Mouse (Mus musculus): Measurements from ENCODE around the gene Il16. TPM values are rescaled to one million over a fixed set of nuclear protein-coding genes. Genes with fewer than 3 reads are reported as not detected.

Gene Il16
- polyA plus RNA-seq, 2 experiments, result 5.8 to 6.6 TPM

DNA sequence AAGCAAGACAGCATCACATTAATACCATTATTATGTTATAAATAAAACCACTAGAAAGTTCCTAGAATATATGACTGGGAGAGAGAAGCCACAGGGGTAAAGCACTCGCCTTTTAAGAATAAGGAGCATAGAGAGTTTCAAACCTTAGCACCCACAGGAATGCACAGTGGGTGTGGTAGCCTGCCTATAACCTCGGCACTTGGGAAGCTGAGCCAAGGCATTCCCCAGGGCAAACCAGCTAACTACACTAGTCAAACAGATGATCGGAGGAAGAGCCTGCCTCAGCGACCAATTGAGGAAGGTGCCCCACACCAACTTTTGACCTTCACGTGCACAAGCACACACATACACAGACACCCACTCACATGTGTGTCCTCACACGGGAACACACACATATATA, 14.2 kb downstream of the Il16 start:
- no peak overlapping the region for H3K27ac ChIP-seq (replicated peaks; ENCODE audit: low read depth, low read length)
- H3K27me3 ChIP-seq (ENCODE audit: control insufficient read depth, insufficient read depth, low read length), result no peaks in the 10 kb centered on the region
- H3K4me1 ChIP-seq (ENCODE audit: control insufficient read depth, insufficient read depth, low read length), result peaks cover 3% of the 10 kb centered on the region; the same call in 1 of the 2 replicates
- H3K4me2 ChIP-seq (replicated peaks; ENCODE audit: low read depth, low read length, severe bottlenecking), result no peak overlapping the region
- no peaks in the 10 kb centered on the region for H3K36me3 ChIP-seq (ENCODE audit: control insufficient read depth, insufficient read depth, low read length)
- DNase-seq (ENCODE audit: low spot score) (no peak), ATAC-seq (ENCODE audit: low FRiP score, low read depth) (no peak)
- no peak overlapping the region for H3K9ac ChIP-seq (ENCODE audit: low read depth, low read length, severe bottlenecking)
- H3K9me3 ChIP-seq (ENCODE audit: control insufficient read depth, low read length), result no peaks in the 10 kb centered on the region
- H3K4me3 ChIP-seq (replicated peaks; ENCODE audit: low read length), result no peak overlapping the region
- 83% methylated on average over 6 of the region's 6 CpGs for WGBS
- TF ChIP-seq POLR2A (IDR thresholded peaks at IDR 0.05; ENCODE audit: borderline replicate concordance, extremely low read depth, insufficient read depth, insufficient read length), result no peak

- no peak for ATAC-seq (ENCODE audit: low FRiP score, low read depth)
- H3K4me2 ChIP-seq (replicated peaks; ENCODE audit: low read depth, low read length, severe bottlenecking), result no peak overlapping the region
- WGBS, result 40% methylated on average over 5 of the region's 5 CpGs
- H3K27me3 ChIP-seq (ENCODE audit: control insufficient read depth, insufficient read depth, low read length), result no peaks in the 10 kb centered on the region
- H3K4me1 ChIP-seq (ENCODE audit: control insufficient read depth, insufficient read depth, low read length), result peaks cover 9% of the 10 kb centered on the region
- no peak overlapping the region for H3K4me3 ChIP-seq (replicated peaks; ENCODE audit: low read length)
- no peak overlapping the region for H3K27ac ChIP-seq (replicated peaks; ENCODE audit: low read depth, low read length)
- TF ChIP-seq POLR2A (IDR thresholded peaks at IDR 0.05; ENCODE audit: borderline replicate concordance, extremely low read depth, insufficient read depth, insufficient read length), result no peak
- no peak overlapping the region for H3K9ac ChIP-seq (ENCODE audit: low read depth, low read length, severe bottlenecking)
- H3K9me3 ChIP-seq (ENCODE audit: control insufficient read depth, low read length), result no peaks in the 10 kb centered on the region
- no peaks in the 10 kb centered on the region for H3K36me3 ChIP-seq (ENCODE audit: control insufficient read depth, insufficient read depth, low read length)
- DNase-seq (ENCODE audit: low spot score), result no peak
Observed at GRCm38 (mm10) chr7:83726936-83727632, 18.4 kb downstream of the Il16 start.

DNA sequence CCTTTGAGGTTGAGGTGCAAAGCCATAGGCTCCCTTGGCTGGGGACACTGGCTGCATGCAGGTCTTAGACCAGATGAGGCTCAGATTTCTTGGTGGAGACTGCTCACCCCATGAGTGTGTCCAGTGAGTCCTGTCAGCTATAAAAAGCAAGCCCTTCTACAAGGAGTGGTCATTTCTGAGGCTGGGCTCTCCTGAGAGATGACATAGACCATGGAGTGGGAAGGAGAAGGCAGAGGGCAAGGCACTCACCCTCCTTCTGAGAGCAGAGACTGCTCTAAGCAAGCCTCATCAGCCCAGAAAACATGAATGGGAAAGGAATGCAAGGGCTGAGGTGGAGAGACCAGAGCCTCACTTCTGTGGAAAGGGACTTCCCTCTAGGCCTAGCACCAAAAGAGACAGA, 19.7 kb downstream of the Il16 start:
- DNase-seq (ENCODE audit: low spot score) (no peak), ATAC-seq (ENCODE audit: low FRiP score, low read depth) (no peak)
- H3K4me2 ChIP-seq (replicated peaks; ENCODE audit: low read depth, low read length, severe bottlenecking), result no peak overlapping the region

DNA sequence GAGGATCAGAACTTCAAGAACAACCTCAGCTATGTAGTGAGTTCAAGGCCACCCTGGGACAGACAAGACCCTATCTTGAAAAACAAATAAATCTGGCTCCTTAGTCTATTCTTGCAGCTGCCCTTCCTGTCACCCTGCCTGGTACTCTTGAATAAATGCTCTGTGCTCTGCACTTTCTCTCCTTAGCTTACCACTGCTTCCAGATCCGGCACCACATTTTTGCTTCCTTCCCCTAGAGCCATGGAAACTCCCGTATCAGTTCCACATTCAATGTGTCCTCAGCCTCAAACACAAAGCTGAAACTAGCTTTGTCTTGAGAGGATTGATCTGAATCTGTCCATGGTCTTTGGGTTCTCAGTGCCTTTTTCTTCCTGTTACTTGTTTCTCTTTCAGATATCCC, 21.0 kb downstream of the Il16 start:
- 66% methylated on average over 2 of the region's 2 CpGs for WGBS
- H3K36me3 ChIP-seq (ENCODE audit: control insufficient read depth, insufficient read depth, low read length), result no peaks in the 10 kb centered on the region
- no peak for TF ChIP-seq POLR2A (IDR thresholded peaks at IDR 0.05; ENCODE audit: borderline replicate concordance, extremely low read depth, insufficient read depth, insufficient read length)
- H3K4me1 ChIP-seq (ENCODE audit: control insufficient read depth, insufficient read depth, low read length), result peaks cover 9% of the 10 kb centered on the region
- no peaks in the 10 kb centered on the region for H3K27me3 ChIP-seq (ENCODE audit: control insufficient read depth, insufficient read depth, low read length)
- H3K4me2 ChIP-seq (replicated peaks; ENCODE audit: low read depth, low read length, severe bottlenecking), result no peak overlapping the region
- no peak overlapping the region for H3K27ac ChIP-seq (replicated peaks; ENCODE audit: low read depth, low read length)
- no peak overlapping the region for H3K9ac ChIP-seq (ENCODE audit: low read depth, low read length, severe bottlenecking)
- no peaks in the 10 kb centered on the region for H3K9me3 ChIP-seq (ENCODE audit: control insufficient read depth, low read length)
- no peak overlapping the region for H3K4me3 ChIP-seq (replicated peaks; ENCODE audit: low read length)
- ATAC-seq (ENCODE audit: low FRiP score, low read depth) (no peak), DNase-seq (ENCODE audit: low spot score) (no peak)

More for the DNA sequence above, 19.7 kb downstream of the Il16 start:
- H3K27me3 ChIP-seq (ENCODE audit: control insufficient read depth, insufficient read depth, low read length), result no peaks in the 10 kb centered on the region
- H3K4me1 ChIP-seq (ENCODE audit: control insufficient read depth, insufficient read depth, low read length), result peaks cover 9% of the 10 kb centered on the region
- H3K4me3 ChIP-seq (replicated peaks; ENCODE audit: low read length), result no peak overlapping the region
- no peaks in the 10 kb centered on the region for H3K36me3 ChIP-seq (ENCODE audit: control insufficient read depth, insufficient read depth, low read length)
- no peak overlapping the region for H3K27ac ChIP-seq (replicated peaks; ENCODE audit: low read depth, low read length)
- no peaks in the 10 kb centered on the region for H3K9me3 ChIP-seq (ENCODE audit: control insufficient read depth, low read length)
- no peak for TF ChIP-seq POLR2A (IDR thresholded peaks at IDR 0.05; ENCODE audit: borderline replicate concordance, extremely low read depth, insufficient read depth, insufficient read length)
- H3K9ac ChIP-seq (ENCODE audit: low read depth, low read length, severe bottlenecking), result no peak overlapping the region

GRCm38 (mm10) chr7:83723954-83724353, 21.6 kb downstream of the Il16 start:
- DNase-seq (ENCODE audit: low spot score) (no peak), ATAC-seq (ENCODE audit: low FRiP score, low read depth) (no peak)
- Histone ChIP-seq H3K4me1 (ENCODE audit: control insufficient read depth, insufficient read depth, low read length) (peaks cover 9% of the 10 kb centered on the region), H3K27me3 (ENCODE audit: control insufficient read depth, insufficient read depth, low read length) (no peaks in the 10 kb centered on the region), H3K4me3 (replicated peaks; ENCODE audit: low read length) (no peak overlapping the region), H3K9me3 (ENCODE audit: control insufficient read depth, low read length) (no peaks in the 10 kb centered on the region), H3K27ac (replicated peaks; ENCODE audit: low read depth, low read length) (no peak overlapping the region), H3K9ac (ENCODE audit: low read depth, low read length, severe bottlenecking) (no peak overlapping the region), H3K36me3 (ENCODE audit: control insufficient read depth, insufficient read depth, low read length) (no peaks in the 10 kb centered on the region), H3K4me2 (replicated peaks; ENCODE audit: low read depth, low read length, severe bottlenecking) (no peak overlapping the region)
- TF ChIP-seq POLR2A (IDR thresholded peaks at IDR 0.05; ENCODE audit: borderline replicate concordance, extremely low read depth, insufficient read depth, insufficient read length), result no peak

Data from limb, embryonic 14.5 days (tissue).